Mouse (Mus musculus): Measurements from ENCODE around the gene Med29.

Gene Med29

GRCm38 (mm10) chr7:28351676-28352191 lies 40.8 kb downstream of the Med29 start:
- no peak for DNase-seq

GRCm38 (mm10) chr7:28350155-28350883 lies 42.2 kb downstream of the Med29 start, which contains the start of gene Rps16:
Gene Rps16, plus strand, starts transcription at chr7:28350652.
- peak; percentile 98 for DNase-seq

GRCm38 (mm10) chr7:28348601-28349000 lies 43.9 kb downstream of the Med29 start:
- DNase-seq, result no peak

- no peak for DNase-seq
Observed at GRCm38 (mm10) chr7:28347746-28348145, 44.8 kb downstream of the Med29 start.

- DNase-seq, result peak; percentile 39 to 45
Observed at GRCm38 (mm10) chr7:28344637-28345036, 47.9 kb downstream of the Med29 start.

GRCm38 (mm10) chr7:28341381-28341780 lies 51.1 kb downstream of the Med29 start:
- no peak for DNase-seq

GRCm38 (mm10) chr7:28339213-28339917 lies 53.1 kb downstream of the Med29 start:
- DNase-seq, result peak; percentile 68 to 73

- peak; percentile 99 for DNase-seq
Observed at GRCm38 (mm10) chr7:28338108-28338998, 54.2 kb downstream of the Med29 start, which contains the start of gene Supt5. Gene Supt5, minus strand, starts transcription at chr7:28338746.

Data from lung, adult 18-20 months (tissue).